Mouse (Mus musculus): ENCODE data around the gene Syt8. TPM values are rescaled to one million over a fixed set of nuclear protein-coding genes. Genes with fewer than 3 reads are reported as not detected.

Gene Syt8
- polyA plus RNA-seq, 1 experiment from 2014 or later = 1.2 TPM

- WGBS = 94% methylated on average over 6 of the region's 6 CpGs
- Histone ChIP-seq H3K36me3 (no peaks in the 10 kb centered on the region), H3K27ac (no peak overlapping the region), H3K4me1 (no peaks in the 10 kb centered on the region), H3K4me3 (no peak overlapping the region), H3K9me3 (no peaks in the 10 kb centered on the region), H3K4me2 (replicated peaks) (no peak overlapping the region), H3K27me3 (no peaks in the 10 kb centered on the region), H3K9ac (no peak overlapping the region)
- ATAC-seq (ENCODE audit: low FRiP score, low read depth) = no peak
These were observed 21.4 kb upstream of the Syt8 start for GRCm38 (mm10) chr7:142413285-142413684.

DNA sequence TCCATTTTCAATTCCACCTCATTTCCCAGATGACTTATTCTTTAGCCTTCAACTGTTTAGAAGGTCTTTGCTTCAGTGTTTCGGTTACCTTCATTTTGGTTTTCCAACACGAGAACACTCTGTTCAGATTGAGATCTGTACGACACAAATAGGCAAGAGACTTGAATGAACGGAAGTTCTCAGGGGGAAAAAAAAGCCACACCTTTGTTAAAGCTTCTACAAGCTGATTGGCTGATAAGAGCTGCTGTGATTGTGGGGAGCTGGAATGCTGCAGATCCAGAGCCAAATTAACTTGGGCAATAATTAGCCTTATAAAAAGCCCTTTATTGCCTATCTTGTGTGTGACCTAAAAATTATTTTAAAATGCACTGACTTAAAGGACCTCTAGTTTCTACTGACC, 19.3 kb upstream of the Syt8 start:
- no peaks in the 10 kb centered on the region for H3K9me3 ChIP-seq
- no peak for ATAC-seq (ENCODE audit: low FRiP score, low read depth)
- no peak overlapping the region for H3K9ac ChIP-seq
- no peaks in the 10 kb centered on the region for H3K27me3 ChIP-seq
- no peak overlapping the region for H3K4me3 ChIP-seq
- 50% methylated on average over 4 of the region's 4 CpGs for WGBS
- no peak overlapping the region for H3K4me2 ChIP-seq (replicated peaks)
- H3K27ac ChIP-seq = no peak overlapping the region
- no peaks in the 10 kb centered on the region for H3K4me1 ChIP-seq
- no peaks in the 10 kb centered on the region for H3K36me3 ChIP-seq

DNA sequence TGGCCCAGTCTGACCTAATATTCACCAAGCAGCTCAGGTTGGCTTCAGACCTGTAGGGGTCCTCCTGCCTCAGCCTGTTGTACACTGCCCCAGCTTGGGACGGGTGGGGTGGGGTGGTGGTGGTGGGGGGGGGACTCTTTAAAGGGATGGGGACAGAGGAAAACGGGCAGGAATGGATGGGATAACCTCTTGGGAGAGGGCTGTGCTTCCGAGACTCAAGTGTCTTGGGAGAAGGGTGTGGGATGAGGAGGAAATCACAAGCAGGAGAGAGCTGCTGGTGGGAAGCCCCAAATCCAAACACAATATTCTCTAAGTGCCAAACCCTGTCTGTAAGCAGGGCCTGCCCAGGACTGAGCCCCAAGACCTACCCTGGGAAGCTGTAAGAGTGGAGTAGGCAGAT, 18.4 kb upstream of the Syt8 start:
- H3K9me3 ChIP-seq = no peaks in the 10 kb centered on the region
- no peak overlapping the region for H3K9ac ChIP-seq
- WGBS = 67% methylated on average over 3 of the region's 3 CpGs
- no peak overlapping the region for H3K4me3 ChIP-seq
- H3K36me3 ChIP-seq = no peaks in the 10 kb centered on the region
- no peak overlapping the region for H3K4me2 ChIP-seq (replicated peaks)
- no peaks in the 10 kb centered on the region for H3K27me3 ChIP-seq
- ATAC-seq (ENCODE audit: low FRiP score, low read depth) = no peak
- no peak overlapping the region for H3K27ac ChIP-seq
- H3K4me1 ChIP-seq = no peaks in the 10 kb centered on the region

- WGBS = 92% methylated on average over 2 of the region's 2 CpGs
- no peaks in the 10 kb centered on the region for H3K9me3 ChIP-seq
- ATAC-seq (ENCODE audit: low FRiP score, low read depth) = no peak
These were observed 16.6 kb upstream of the Syt8 start for GRCm38 (mm10) chr7:142418027-142418426.

DNA sequence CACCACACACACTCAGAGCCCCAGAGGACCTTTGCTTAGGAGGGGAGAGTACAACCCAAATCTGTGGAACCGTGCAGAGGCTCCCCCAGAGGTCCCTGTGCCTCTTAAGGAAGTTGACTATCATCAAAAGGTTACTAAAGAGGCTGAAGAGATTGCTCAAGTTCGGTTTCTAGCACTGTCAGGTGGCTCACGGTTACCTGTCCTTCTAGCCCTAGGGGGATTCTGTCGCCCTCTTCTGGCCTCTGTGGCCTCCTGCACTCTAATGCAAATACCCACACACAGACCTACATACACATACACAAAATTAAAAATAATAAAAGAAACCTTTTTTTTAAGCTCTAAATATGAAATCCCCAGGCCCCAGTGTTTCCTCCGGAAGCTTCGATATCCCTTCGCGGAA, 16.0 kb upstream of the Syt8 start:
- 85% methylated on average over 8 of the region's 8 CpGs for WGBS
- no peak for ATAC-seq (ENCODE audit: low FRiP score, low read depth)
- H3K27me3 ChIP-seq = no peaks in the 10 kb centered on the region
- H3K4me1 ChIP-seq = no peaks in the 10 kb centered on the region
- no peak overlapping the region for H3K9ac ChIP-seq
- H3K9me3 ChIP-seq = no peaks in the 10 kb centered on the region; the same call in 1 of the 2 replicates
- H3K27ac ChIP-seq = no peak overlapping the region
- no peak overlapping the region for H3K4me2 ChIP-seq (replicated peaks)
- H3K36me3 ChIP-seq = no peaks in the 10 kb centered on the region
- H3K4me3 ChIP-seq = no peak overlapping the region

More at GRCm38 (mm10) chr7:142418027-142418426, 16.6 kb upstream of the Syt8 start:
- Histone ChIP-seq H3K9ac (no peak overlapping the region), H3K27ac (no peak overlapping the region), H3K4me2 (replicated peaks) (no peak overlapping the region), H3K36me3 (no peaks in the 10 kb centered on the region), H3K27me3 (no peaks in the 10 kb centered on the region), H3K4me1 (no peaks in the 10 kb centered on the region), H3K4me3 (no peak overlapping the region)

GRCm38 (mm10) chr7:142419887-142420286, 14.8 kb upstream of the Syt8 start:
- Histone ChIP-seq H3K9ac (no peak overlapping the region), H3K4me1 (no peaks in the 10 kb centered on the region), H3K27ac (no peak overlapping the region), H3K9me3 (no peaks in the 10 kb centered on the region; the same call in 1 of the 2 replicates), H3K4me2 (replicated peaks) (no peak overlapping the region), H3K27me3 (no peaks in the 10 kb centered on the region), H3K4me3 (no peak overlapping the region), H3K36me3 (no peaks in the 10 kb centered on the region)
- no peak for ATAC-seq (ENCODE audit: low FRiP score, low read depth)
- WGBS = 83% methylated on average over 5 of the region's 5 CpGs

DNA sequence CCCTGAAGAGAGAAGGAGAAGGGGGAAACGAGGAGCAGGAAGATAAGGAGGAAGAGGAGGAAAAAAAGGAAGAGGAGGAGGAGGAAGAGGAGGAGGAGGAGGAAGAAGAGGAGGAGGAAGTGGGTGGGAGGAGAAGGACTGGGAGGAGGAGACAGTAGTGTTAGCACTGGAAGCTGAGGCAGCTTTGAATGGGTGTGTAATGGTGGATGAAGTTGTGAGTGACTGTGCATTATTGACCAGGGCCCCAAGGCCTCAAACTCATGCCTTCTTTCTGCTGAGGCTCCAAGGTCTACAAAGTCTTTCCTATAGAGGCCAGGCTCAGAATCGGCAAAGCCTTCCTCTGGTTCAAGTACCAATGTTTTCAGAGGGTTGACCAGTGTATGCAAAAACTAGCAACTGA, 12.8 kb upstream of the Syt8 start:
- 78% methylated on average over 2 of the region's 2 CpGs for WGBS
- Histone ChIP-seq H3K9ac (no peak overlapping the region), H3K27me3 (no peaks in the 10 kb centered on the region), H3K27ac (no peak overlapping the region), H3K36me3 (no peaks in the 10 kb centered on the region), H3K4me2 (replicated peaks) (no peak overlapping the region), H3K4me1 (no peaks in the 10 kb centered on the region), H3K4me3 (no peak overlapping the region), H3K9me3 (no peaks in the 10 kb centered on the region; the same call in 1 of the 2 replicates)
- no peak for ATAC-seq (ENCODE audit: low FRiP score, low read depth)

- Histone ChIP-seq H3K9me3 (no peaks in the 10 kb centered on the region; the same call in 1 of the 2 replicates), H3K4me2 (replicated peaks) (no peak overlapping the region), H3K4me3 (no peak overlapping the region), H3K27ac (no peak overlapping the region), H3K27me3 (no peaks in the 10 kb centered on the region), H3K4me1 (peaks cover 28% of the 10 kb centered on the region), H3K9ac (no peak overlapping the region), H3K36me3 (no peaks in the 10 kb centered on the region)
- ATAC-seq (ENCODE audit: low FRiP score, low read depth) = no peak
- 70% methylated on average over 11 of the region's 11 CpGs for WGBS
These were observed 8.9 kb upstream of the Syt8 start for GRCm38 (mm10) chr7:142425641-142426213.

- Histone ChIP-seq H3K4me3 (no peak overlapping the region), H3K27me3 (no peaks in the 10 kb centered on the region), H3K4me2 (replicated peaks) (no peak overlapping the region), H3K4me1 (peaks cover 45% of the 10 kb centered on the region), H3K9me3 (no peaks in the 10 kb centered on the region; the same call in 1 of the 2 replicates), H3K27ac (peak overlapping the region; percentile 90; the same call in 1 of the 2 replicates), H3K36me3 (no peaks in the 10 kb centered on the region), H3K9ac (no peak overlapping the region)
- ATAC-seq (ENCODE audit: low FRiP score, low read depth) = peak; percentile 9; the same call in 1 of the 2 replicates
- 5% methylated on average over 7 of the region's 7 CpGs for WGBS
These were observed 6.4 kb upstream of the Syt8 start for GRCm38 (mm10) chr7:142428213-142428612.

GRCm38 (mm10) chr7:142430160-142430678, 4.4 kb upstream of the Syt8 start:
- peaks cover 62% of the 10 kb centered on the region for H3K4me1 ChIP-seq
- H3K27ac ChIP-seq = peak overlapping the region; percentile 90
- H3K27me3 ChIP-seq = no peaks in the 10 kb centered on the region
- H3K4me3 ChIP-seq = no peak overlapping the region
- H3K4me2 ChIP-seq (replicated peaks) = peak overlapping the region; percentile 34
- H3K36me3 ChIP-seq = no peaks in the 10 kb centered on the region
- 41% methylated on average over 12 of the region's 12 CpGs for WGBS
- peak overlapping the region; percentile 19; the same call in 1 of the 2 replicates for H3K9ac ChIP-seq
- no peaks in the 10 kb centered on the region for H3K9me3 ChIP-seq
- ATAC-seq (ENCODE audit: low FRiP score, low read depth) = peak; percentile 80

DNA sequence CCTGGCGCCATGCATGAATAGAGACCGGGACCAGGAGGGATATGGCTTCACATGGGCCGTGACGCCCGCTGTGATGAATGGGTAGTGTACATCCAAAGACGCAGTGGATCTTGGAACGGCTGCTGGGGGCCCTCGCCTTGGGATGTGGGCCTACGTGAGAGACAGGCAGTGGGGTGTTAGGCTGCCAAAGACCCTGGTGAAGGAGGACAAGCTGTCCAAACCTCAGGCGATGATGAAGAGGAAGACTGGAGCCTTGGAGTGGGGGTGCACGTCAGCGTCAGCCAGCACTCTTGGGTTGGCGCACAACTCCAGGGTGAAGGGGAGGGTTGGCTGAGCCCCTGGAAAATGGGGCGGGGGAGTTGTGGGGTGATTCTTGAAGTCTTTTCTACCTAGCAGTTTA, 3.5 kb upstream of the Syt8 start:
- 84% methylated on average over 14 of the region's 14 CpGs for WGBS
- ATAC-seq (ENCODE audit: low FRiP score, low read depth) = no peak

DNA sequence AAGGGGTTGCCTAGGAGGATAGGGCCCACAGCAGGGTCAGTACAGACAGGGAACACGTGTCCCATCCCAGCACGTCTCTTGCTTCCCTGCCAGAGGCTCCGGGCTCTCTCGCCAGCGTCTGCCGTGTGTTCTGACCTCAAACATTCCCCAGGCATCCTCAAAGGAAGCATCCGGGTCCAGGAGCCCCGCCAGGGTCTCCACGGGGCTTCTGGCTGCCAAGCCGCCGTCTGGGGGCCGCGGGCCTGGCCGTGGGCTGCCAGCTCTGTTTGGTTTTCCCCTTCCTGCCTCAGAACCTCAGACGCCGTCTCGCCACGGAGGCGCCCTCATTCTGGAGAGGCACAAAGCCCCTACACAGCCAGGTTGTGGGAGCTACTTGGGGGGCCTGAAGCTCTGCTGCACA, 1.0 kb upstream of the Syt8 start:
- H3K4me1 ChIP-seq = peaks cover 74% of the 10 kb centered on the region
- 37% methylated on average over 19 of the region's 19 CpGs for WGBS
- H3K4me2 ChIP-seq (replicated peaks) = no peak overlapping the region
- no peak for ATAC-seq (ENCODE audit: low FRiP score, low read depth)
- H3K4me3 ChIP-seq = no peak overlapping the region
- no peaks in the 10 kb centered on the region for H3K9me3 ChIP-seq
- peak overlapping the region; percentile 90 for H3K27ac ChIP-seq
- no peaks in the 10 kb centered on the region for H3K27me3 ChIP-seq
- peak overlapping the region; percentile 45; the same call in 1 of the 2 replicates for H3K9ac ChIP-seq
- no peaks in the 10 kb centered on the region for H3K36me3 ChIP-seq

More for the DNA sequence above, 3.5 kb upstream of the Syt8 start:
- H3K4me1 ChIP-seq = peaks cover 67% of the 10 kb centered on the region
- H3K27ac ChIP-seq = peak overlapping the region; percentile 90
- H3K9ac ChIP-seq = no peak overlapping the region
- H3K4me3 ChIP-seq = no peak overlapping the region
- no peaks in the 10 kb centered on the region for H3K36me3 ChIP-seq
- H3K9me3 ChIP-seq = no peaks in the 10 kb centered on the region
- 0 out of 2 replicates have a peak overlapping the region, but pooled peaks have one; percentile 34 for H3K4me2 ChIP-seq (replicated peaks)
- H3K27me3 ChIP-seq = no peaks in the 10 kb centered on the region

DNA sequence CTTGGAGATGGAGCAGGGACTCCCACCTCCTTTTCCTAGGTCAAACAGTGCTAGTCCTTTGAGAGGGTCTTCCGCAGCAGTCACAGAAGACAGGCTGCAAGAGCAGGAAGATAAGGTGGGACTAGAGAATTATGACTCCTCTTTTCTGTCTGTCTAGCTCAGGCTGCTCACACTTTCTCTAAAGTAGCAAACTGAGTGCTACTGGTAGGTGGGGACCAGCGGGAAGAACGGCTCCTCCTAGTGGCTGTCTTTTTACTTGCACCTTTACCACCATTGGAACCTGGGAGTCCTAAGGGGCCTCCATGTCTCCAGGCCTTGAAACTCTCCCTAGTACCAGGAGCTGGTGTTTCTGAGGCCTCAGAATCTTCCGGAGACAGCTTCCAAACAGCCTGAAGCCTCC, 874 bp downstream of the Syt8 start:
- Histone ChIP-seq H3K27me3 (no peaks in the 10 kb centered on the region), H3K36me3 (no peaks in the 10 kb centered on the region), H3K27ac (peak overlapping the region; percentile 62; the same call in 1 of the 2 replicates), H3K4me3 (no peak overlapping the region), H3K9ac (no peak overlapping the region), H3K4me2 (replicated peaks) (no peak overlapping the region), H3K4me1 (peaks cover 67% of the 10 kb centered on the region), H3K9me3 (no peaks in the 10 kb centered on the region)
- no peak for ATAC-seq (ENCODE audit: low FRiP score, low read depth)
- WGBS = 24% methylated on average over 4 of the region's 4 CpGs
